Mouse (Mus musculus) myocyte (in vitro differentiated cells): ENCODE results near the gene Ube2cbp. TPM values are rescaled to one million over a fixed set of nuclear protein-coding genes. Genes with fewer than 3 reads are reported as not detected.

Experiments
- H3K27me3 ChIP-seq: one replicate; pipeline ENCODE4 v1.6.1; 2011; ENCODE audit not compliant: control insufficient read depth, insufficient read depth, insufficient read length
- H3K36me3 ChIP-seq: one replicate; pipeline ENCODE4 v1.6.1; 2011; ENCODE audit not compliant: control insufficient read depth, insufficient read depth
- H3K4me2 ChIP-seq: one replicate; pipeline ENCODE4 v1.6.1; 2011; ENCODE audit warnings: low read depth, control low read depth
- H3K4me3 ChIP-seq: one replicate; pipeline ENCODE4 v1.5.1; 2011; ENCODE audit warnings: mild to moderate bottlenecking, control low read depth, moderate library complexity
- H3K79me2 ChIP-seq: one replicate; pipeline ENCODE4 v1.6.1; 2011; ENCODE audit not compliant: control insufficient read depth, insufficient read depth
- H3ac ChIP-seq: one replicate; pipeline ENCODE4 v1.6.1; 2011; ENCODE audit not compliant: control insufficient read depth, insufficient read length
- CEBPB ChIP-seq: IDR thresholded peaks from 2 replicates; pipeline ENCODE4 v1.6.1; 2011; ENCODE audit warnings: mild to moderate bottlenecking, moderate library complexity; ENCODE audit not compliant: poor library complexity, insufficient read depth, severe bottlenecking
- E2F4 ChIP-seq: IDR thresholded peaks from one replicate; pipeline ENCODE4 v1.6.1; 2011; ENCODE audit warnings: mild to moderate bottlenecking, control low read depth, moderate library complexity; ENCODE audit not compliant: insufficient read depth
- MAX ChIP-seq: IDR thresholded peaks from one replicate; pipeline ENCODE4 v1.6.1; 2011; ENCODE audit warnings: low read depth, mild to moderate bottlenecking, control low read depth
- MYOD1 ChIP-seq, 3 experiments: IDR thresholded peaks; one replicate each; pipeline ENCODE4 v1.6.1; 2011; ENCODE audit warnings: control low read depth in 2 of 3, low read depth in 2 of 3, mild to moderate bottlenecking in 2 of 3, moderate library complexity in 1 of 3; ENCODE audit not compliant: insufficient read length in 2 of 3, control insufficient read depth in 1 of 3
- MYOG ChIP-seq, 3 experiments: IDR thresholded peaks; one replicate each; pipeline ENCODE4 v1.6.1; 2011; ENCODE audit warnings: control low read depth in 2 of 3, low read depth in 2 of 3, mild to moderate bottlenecking in 2 of 3; ENCODE audit not compliant: insufficient read length in 2 of 3, control insufficient read depth in 1 of 3, insufficient read depth in 1 of 3
- POLR2A ChIP-seq: IDR thresholded peaks from one replicate; pipeline ENCODE4 v1.6.1; 2011; ENCODE audit warnings: low read depth, mild to moderate bottlenecking, control low read depth, moderate library complexity; ENCODE audit not compliant: insufficient read length
- POLR2AphosphoS2 ChIP-seq: IDR thresholded peaks from one replicate; pipeline ENCODE4 v1.6.1; 2011; ENCODE audit warnings: low read depth, control low read depth; ENCODE audit not compliant: insufficient read length
- REST ChIP-seq: IDR thresholded peaks from one replicate; pipeline ENCODE4 v1.6.1; 2011; ENCODE audit warnings: mild to moderate bottlenecking, control low read depth, moderate library complexity; ENCODE audit not compliant: insufficient read depth, insufficient read length
- SRF ChIP-seq: IDR thresholded peaks from one replicate; pipeline ENCODE4 v1.6.1; 2011; ENCODE audit warnings: low read depth; ENCODE audit not compliant: control insufficient read depth, insufficient read length
- TCF12 ChIP-seq: IDR thresholded peaks from one replicate; pipeline ENCODE4 v1.6.1; 2011; ENCODE audit warnings: mild to moderate bottlenecking, control low read depth; ENCODE audit not compliant: poor library complexity, insufficient read depth, severe bottlenecking
- TCF3 ChIP-seq: IDR thresholded peaks from one replicate; pipeline ENCODE4 v1.6.1; 2011; ENCODE audit warnings: low read depth, control low read depth; ENCODE audit not compliant: insufficient read length
- USF1 ChIP-seq: IDR thresholded peaks from one replicate; pipeline ENCODE4 v1.6.1; 2011; ENCODE audit warnings: low read depth, mild to moderate bottlenecking, control low read depth, moderate library complexity
- polyA plus RNA-seq: library from polyadenylated mRNA; unstranded; fragments of >200 nt; fragmentation: generic; extraction: Trizol; gene quantifications from one replicate; pipeline ENCODE4 v1.2.1, GENCODE M21; 2012; ENCODE audit warnings: missing spikeins

The Ube2cbp gene
- polyA plus RNA-seq, 1 experiment, result 4.4 TPM

DNA sequence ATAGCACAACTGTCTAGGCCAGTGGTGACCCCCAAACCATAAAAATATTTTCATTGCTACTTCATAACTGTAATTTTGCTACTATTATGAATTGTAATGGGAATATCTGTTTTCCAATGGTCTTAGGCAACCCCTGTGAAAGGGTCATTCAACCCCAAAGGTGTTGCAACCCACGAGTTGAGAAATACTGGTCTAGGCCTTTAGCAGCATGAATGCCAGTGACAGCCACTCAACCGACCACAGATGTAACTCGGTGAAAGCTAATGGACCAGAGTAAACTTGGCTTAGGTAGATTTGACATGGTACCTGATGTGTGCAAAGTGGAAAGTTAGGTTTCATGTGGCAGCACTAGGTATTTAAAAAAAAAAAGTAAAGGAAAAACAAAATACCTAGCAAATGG lies 108.9 kb downstream of the Ube2cbp start:
- H3K79me2 ChIP-seq, result no peaks in the 10 kb centered on the region
- no peak overlapping the region for H3ac ChIP-seq
- no peaks in the 10 kb centered on the region for H3K36me3 ChIP-seq
- H3K4me2 ChIP-seq, result no peak overlapping the region
- no peaks in the 10 kb centered on the region for H3K27me3 ChIP-seq
- no peak overlapping the region for H3K4me3 ChIP-seq
- TF ChIP-seq SRF, result no peak

DNA sequence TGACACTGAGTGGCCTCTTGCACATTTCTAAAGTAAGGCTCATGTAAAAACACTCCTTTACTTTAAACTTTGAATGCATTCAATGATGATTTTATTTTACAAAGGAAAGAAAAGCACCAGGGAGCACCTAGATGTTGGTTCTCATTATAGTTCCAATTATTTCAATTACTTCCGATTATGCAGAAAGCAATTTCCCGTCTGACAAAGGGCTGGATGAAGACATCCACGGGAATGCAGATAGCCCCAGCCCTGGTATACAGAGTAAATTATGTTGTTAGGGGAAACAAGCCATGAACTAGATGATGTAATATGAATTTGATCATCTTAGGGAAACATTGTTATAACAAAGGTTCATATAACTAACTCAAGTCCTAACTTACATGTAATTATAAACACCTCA lies 113.3 kb downstream of the Ube2cbp start:
- no peaks in the 10 kb centered on the region for H3K79me2 ChIP-seq
- no peak overlapping the region for H3ac ChIP-seq
- H3K4me2 ChIP-seq, result no peak overlapping the region
- TF ChIP-seq TCF12 (no peak), REST (no peak), E2F4 (no peak), MYOD1 (IDR thresholded peaks at IDR 0.05; ENCODE audit: control insufficient read depth in 1 of 3, insufficient read length in 2 of 3, low read depth in 2 of 3) (no peak), SRF (no peak), MYOG (IDR thresholded peaks at IDR 0.05; ENCODE audit: control insufficient read depth in 1 of 3, insufficient read depth in 1 of 3, insufficient read length in 2 of 3, low read depth in 2 of 3) (no peak), CEBPB (no peak), MAX (no peak), POLR2AphosphoS2 (no peak), USF1 (no peak), POLR2A (no peak), TCF3 (no peak)
- no peak overlapping the region for H3K4me3 ChIP-seq
- H3K27me3 ChIP-seq, result no peaks in the 10 kb centered on the region
- no peaks in the 10 kb centered on the region for H3K36me3 ChIP-seq

GRCm38 (mm10) chr9:86336792-86337191 lies 128.0 kb downstream of the Ube2cbp start:
- Histone ChIP-seq H3K4me3 (no peak overlapping the region), H3K4me2 (no peak overlapping the region), H3K27me3 (no peaks in the 10 kb centered on the region), H3K36me3 (no peaks in the 10 kb centered on the region), H3K79me2 (no peaks in the 10 kb centered on the region), H3ac (no peak overlapping the region)
- TF ChIP-seq MAX (no peak), TCF12 (no peak), REST (no peak), MYOD1 (IDR thresholded peaks at IDR 0.05; ENCODE audit: control insufficient read depth in 1 of 3, insufficient read length in 2 of 3, low read depth in 2 of 3) (no peak), SRF (no peak), TCF3 (no peak), POLR2A (no peak), CEBPB (no peak), MYOG (IDR thresholded peaks at IDR 0.05; ENCODE audit: control insufficient read depth in 1 of 3, insufficient read depth in 1 of 3, insufficient read length in 2 of 3, low read depth in 2 of 3) (no peak), POLR2AphosphoS2 (no peak), E2F4 (no peak), USF1 (no peak)

GRCm38 (mm10) chr9:86336361-86336760 lies 128.4 kb downstream of the Ube2cbp start:
- no peak overlapping the region for H3ac ChIP-seq
- no peak overlapping the region for H3K4me2 ChIP-seq
- H3K36me3 ChIP-seq, result no peaks in the 10 kb centered on the region
- H3K79me2 ChIP-seq, result no peaks in the 10 kb centered on the region
- TF ChIP-seq SRF (no peak), TCF3 (no peak), REST (no peak), TCF12 (no peak), POLR2A (no peak), MYOD1 (IDR thresholded peaks at IDR 0.05; ENCODE audit: control insufficient read depth in 1 of 3, insufficient read length in 2 of 3, low read depth in 2 of 3) (no peak), CEBPB (no peak), POLR2AphosphoS2 (no peak), MYOG (IDR thresholded peaks at IDR 0.05; ENCODE audit: control insufficient read depth in 1 of 3, insufficient read depth in 1 of 3, insufficient read length in 2 of 3, low read depth in 2 of 3) (no peak), E2F4 (no peak), MAX (no peak), USF1 (no peak)
- H3K4me3 ChIP-seq, result no peak overlapping the region
- H3K27me3 ChIP-seq, result no peaks in the 10 kb centered on the region

DNA sequence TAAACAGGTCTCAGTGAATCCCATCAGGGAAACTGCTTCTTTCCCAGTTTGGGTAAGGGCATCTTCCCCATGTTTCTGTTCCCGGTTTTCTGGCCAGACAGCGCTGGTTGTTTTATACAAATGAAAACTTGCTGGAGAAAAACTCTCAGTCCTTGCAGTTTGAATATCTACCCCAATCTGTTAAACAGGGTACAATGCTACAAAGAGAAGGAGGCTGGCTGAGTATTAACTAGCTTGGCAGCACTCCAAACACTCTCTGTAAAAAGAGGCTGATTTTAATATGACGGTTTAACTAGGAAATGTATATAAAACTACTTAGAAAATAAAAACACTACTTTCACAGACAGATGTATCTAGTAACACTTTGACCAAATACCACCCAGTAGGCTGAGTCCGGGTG lies 129.2 kb downstream of the Ube2cbp start:
- no peak for TF ChIP-seq MAX
- no peak for TF ChIP-seq POLR2AphosphoS2
- TF ChIP-seq SRF, result no peak
- TF ChIP-seq TCF3, result no peak
- TF ChIP-seq USF1, result no peak
- no peak for TF ChIP-seq REST
- TF ChIP-seq MYOD1 (IDR thresholded peaks at IDR 0.05; ENCODE audit: control insufficient read depth in 1 of 3, insufficient read length in 2 of 3, low read depth in 2 of 3), result no peak
- TF ChIP-seq TCF12, result no peak
- no peaks in the 10 kb centered on the region for H3K27me3 ChIP-seq
- H3K4me2 ChIP-seq, result no peak overlapping the region
- no peaks in the 10 kb centered on the region for H3K36me3 ChIP-seq
- no peaks in the 10 kb centered on the region for H3K79me2 ChIP-seq
- H3ac ChIP-seq, result no peak overlapping the region
- no peak overlapping the region for H3K4me3 ChIP-seq
